Mouse (Mus musculus): ENCODE results near the gene Dnaja2. TPM values are rescaled to one million over a fixed set of nuclear protein-coding genes. Genes with fewer than 3 reads are reported as not detected.

Gene Dnaja2
- polyA plus RNA-seq, 1 experiment from 2014 or later = 154 TPM

DNA sequence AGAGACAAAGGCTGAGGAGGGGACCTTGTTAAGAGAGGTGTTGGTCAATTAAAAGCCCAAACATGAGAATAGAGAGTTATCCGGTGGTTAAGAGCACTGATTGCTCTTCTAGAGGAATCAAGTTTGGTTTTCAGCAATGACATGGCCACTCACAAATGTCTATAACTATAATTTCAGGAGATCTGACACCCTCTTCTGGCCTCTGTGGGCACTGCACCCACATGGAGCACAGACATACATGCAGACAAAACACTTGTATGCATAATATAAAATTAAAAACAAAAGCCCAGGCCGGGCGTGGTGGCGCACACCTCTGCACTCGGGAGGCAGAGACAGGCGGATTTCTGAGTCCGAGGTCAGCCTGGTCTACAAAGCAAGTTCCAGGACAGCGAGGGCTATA, 65.6 kb downstream of the Dnaja2 start:
- H3K9me3 ChIP-seq (ENCODE audit: control insufficient read depth, low read length) = no peaks in the 10 kb centered on the region
- ATAC-seq (replicated peaks; ENCODE audit: low FRiP score, low TSS enrichment, low read depth) (no peak), DNase-seq (ENCODE audit: low spot score) (no peak)
- H3K36me3 ChIP-seq (ENCODE audit: control insufficient read depth, insufficient read depth, low read length) = no peaks in the 10 kb centered on the region
- no peak overlapping the region for H3K27ac ChIP-seq (ENCODE audit: low read depth)
- H3K4me2 ChIP-seq (ENCODE audit: low read length) = no peak overlapping the region
- WGBS = 97% methylated on average over 8 of the region's 8 CpGs
- no peak overlapping the region for H3K4me3 ChIP-seq (ENCODE audit: low read depth, low read length)
- H3K27me3 ChIP-seq (replicated peaks; ENCODE audit: control insufficient read depth, insufficient read depth, low read length) = no peaks in the 10 kb centered on the region
- peaks cover 9% of the 10 kb centered on the region; the same call in 1 of the 2 replicates for H3K4me1 ChIP-seq (replicated peaks; ENCODE audit: control insufficient read depth, insufficient read depth, low read length)
- H3K9ac ChIP-seq (ENCODE audit: low read length) = no peak overlapping the region

DNA sequence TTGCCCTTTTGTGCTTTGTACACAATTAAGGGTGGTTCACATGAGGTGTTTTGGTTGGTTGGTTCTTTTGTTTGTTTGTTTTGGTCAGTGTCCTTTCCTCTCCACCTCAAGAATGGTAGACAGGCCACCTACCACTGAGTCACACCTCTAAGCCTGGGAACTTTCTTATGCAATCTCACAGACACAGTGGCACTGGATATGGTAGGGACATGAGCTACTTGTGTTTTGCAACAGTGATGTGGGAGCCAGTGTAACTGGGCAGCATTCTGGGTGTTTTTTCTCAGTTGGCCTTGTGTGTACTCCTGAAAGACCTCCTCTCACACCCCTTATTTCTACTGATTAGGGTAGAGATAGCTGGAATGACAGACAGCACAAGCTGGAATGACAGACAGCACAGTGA, 66.5 kb downstream of the Dnaja2 start:
- Histone ChIP-seq H3K4me1 (replicated peaks; ENCODE audit: control insufficient read depth, insufficient read depth, low read length) (peaks cover 8% of the 10 kb centered on the region; the same call in 1 of the 2 replicates), H3K9ac (ENCODE audit: low read length) (no peak overlapping the region), H3K4me3 (ENCODE audit: low read depth, low read length) (no peak overlapping the region), H3K9me3 (ENCODE audit: control insufficient read depth, low read length) (no peaks in the 10 kb centered on the region), H3K4me2 (ENCODE audit: low read length) (no peak overlapping the region), H3K36me3 (ENCODE audit: control insufficient read depth, insufficient read depth, low read length) (no peaks in the 10 kb centered on the region), H3K27me3 (replicated peaks; ENCODE audit: control insufficient read depth, insufficient read depth, low read length) (no peaks in the 10 kb centered on the region), H3K27ac (ENCODE audit: low read depth) (no peak overlapping the region)
- ATAC-seq (replicated peaks; ENCODE audit: low FRiP score, low TSS enrichment, low read depth) (no peak), DNase-seq (ENCODE audit: low spot score) (no peak)

DNA sequence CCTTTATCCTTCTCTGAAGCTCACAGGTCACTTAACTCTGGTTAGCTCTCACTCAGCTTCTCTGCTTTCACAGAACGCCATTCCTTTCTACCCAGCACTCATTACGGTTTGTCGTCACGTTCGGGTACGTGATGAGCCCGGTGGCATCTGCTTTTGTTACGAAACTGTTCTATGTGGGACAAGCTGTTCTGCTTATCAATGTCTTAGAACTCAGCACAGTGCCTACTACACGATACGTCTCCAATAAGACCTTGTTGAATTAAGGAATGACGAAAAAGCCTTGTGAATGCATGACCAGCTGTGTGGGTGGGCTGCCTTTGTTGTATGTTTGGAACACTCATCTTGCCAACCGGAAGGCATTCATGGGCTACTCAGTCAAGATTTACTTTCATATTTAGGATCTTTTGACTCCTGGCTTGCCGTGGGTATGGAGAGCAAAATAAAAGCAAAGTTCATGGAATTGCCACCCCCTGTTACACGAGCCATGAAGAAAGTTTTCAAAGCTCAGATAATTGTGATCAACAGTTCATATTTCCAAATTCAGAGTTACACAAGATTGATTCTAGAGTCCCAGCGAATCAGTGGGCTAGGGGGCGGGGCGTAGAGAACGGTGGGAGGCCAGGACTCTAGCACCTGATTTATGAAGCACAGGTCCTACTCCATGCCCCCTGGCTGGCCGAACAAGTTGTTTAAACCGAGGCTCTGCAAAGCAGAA, 67.1 kb downstream of the Dnaja2 start:
- H3K4me3 ChIP-seq (ENCODE audit: low read depth, low read length) = no peak overlapping the region
- no peak overlapping the region for H3K9ac ChIP-seq (ENCODE audit: low read length)
- no peaks in the 10 kb centered on the region for H3K36me3 ChIP-seq (ENCODE audit: control insufficient read depth, insufficient read depth, low read length)
- no peak for DNase-seq (ENCODE audit: low spot score)
- H3K4me2 ChIP-seq (ENCODE audit: low read length) = no peak overlapping the region
- no peaks in the 10 kb centered on the region for H3K27me3 ChIP-seq (replicated peaks; ENCODE audit: control insufficient read depth, insufficient read depth, low read length)
- WGBS = 72% methylated on average over 20 of the region's 20 CpGs
- peaks cover 3% of the 10 kb centered on the region; the same call in 1 of the 2 replicates for H3K4me1 ChIP-seq (replicated peaks; ENCODE audit: control insufficient read depth, insufficient read depth, low read length)
- ATAC-seq (replicated peaks; ENCODE audit: low FRiP score, low TSS enrichment, low read depth) = no peak
- no peaks in the 10 kb centered on the region for H3K9me3 ChIP-seq (ENCODE audit: control insufficient read depth, low read length)
- no peak overlapping the region for H3K27ac ChIP-seq (ENCODE audit: low read depth)

Other genes with a start within 250 kb of the Dnaja2 start
- gene Mylk3, start 169.0 kb downstream of the Dnaja2 start, polyA plus RNA-seq (2014; fragmentation: Nextera tagmentation; extraction: Ambion mirVana) = 1.8 and 3.1 TPM in 2 replicates
- 36.7 and 39.3 TPM in 2 replicates for gene 4921524J17Rik, start 122.5 kb downstream of the Dnaja2 start, polyA plus RNA-seq (2014; fragmentation: Nextera tagmentation; extraction: Ambion mirVana)
- gene Gpt2, start 62.8 kb downstream of the Dnaja2 start, polyA plus RNA-seq (2014; fragmentation: Nextera tagmentation; extraction: Ambion mirVana) = 18.8 and 19.7 TPM in 2 replicates
- gene Neto2, start 145.6 kb upstream of the Dnaja2 start, polyA plus RNA-seq (2014; fragmentation: Nextera tagmentation; extraction: Ambion mirVana) = 13.9 and 15.1 TPM in 2 replicates

Data from intestine, embryonic 14.5 days (tissue).